Mouse (Mus musculus) midbrain, postnatal 0 days (tissue): ENCODE results near the gene Jakmip3. TPM values are rescaled to one million over a fixed set of nuclear protein-coding genes. Genes with fewer than 3 reads are reported as not detected.

Source experiments
- ATAC-seq: fragments of 200-750 bp; cut with Nextera tagmentation; 2 replicates; pipeline ENCODE4 v1.8.0; 2017; ENCODE audit warnings: moderate number of reproducible peaks, mild to moderate bottlenecking, moderate TSS enrichment, moderate library complexity; ENCODE audit not compliant: low FRiP score
- DNase-seq: peaks from one replicate; pipeline ENCODE4 v3.0.0-alpha.2; 2015; ENCODE audit warnings: low spot score
- H3K27ac ChIP-seq: fragments of 300-500 bp; sonication (generic); 2 replicates; pipeline ENCODE4 v1.5.1; 2014; ENCODE audit warnings: low read depth, mild to moderate bottlenecking, low read length, mixed read lengths
- H3K27me3 ChIP-seq: fragments of 300-500 bp; sonication (generic); 2 replicates; pipeline ENCODE4 v1.6.1; 2014; ENCODE audit warnings: low read length, control low read depth, mixed read lengths; ENCODE audit not compliant: insufficient read depth
- H3K36me3 ChIP-seq: fragments of 300-500 bp; sonication (generic); 2 replicates; pipeline ENCODE4 v1.6.1; 2014; ENCODE audit warnings: low read length, control low read depth, mixed read lengths; ENCODE audit not compliant: insufficient read depth
- H3K4me1 ChIP-seq: fragments of 300-500 bp; sonication (generic); 2 replicates; pipeline ENCODE4 v1.6.1; 2014; ENCODE audit warnings: mild to moderate bottlenecking, control low read depth, antibody characterized with exemption, low read length, mixed read lengths; ENCODE audit not compliant: insufficient read depth
- H3K4me2 ChIP-seq: fragments of 300-500 bp; sonication (generic); 2 replicates; pipeline ENCODE4 v1.6.1; 2014; ENCODE audit warnings: low read depth, mild to moderate bottlenecking, low read length, mixed read lengths; ENCODE audit not compliant: poor library complexity, severe bottlenecking
- H3K4me3 ChIP-seq: fragments of 300-500 bp; sonication (generic); 2 replicates; pipeline ENCODE4 v1.5.1; 2014; ENCODE audit warnings: low read depth, mild to moderate bottlenecking, low read length, moderate library complexity
- H3K9ac ChIP-seq: fragments of 300-500 bp; sonication (generic); replicated peaks from 2 replicates; pipeline ENCODE4 v1.6.1; 2014; ENCODE audit warnings: mild to moderate bottlenecking, low read length, moderate library complexity, mixed read lengths; ENCODE audit not compliant: poor library complexity, severe bottlenecking
- H3K9me3 ChIP-seq: fragments of 300-500 bp; sonication (generic); 2 replicates; pipeline ENCODE4 v1.6.1; 2016; ENCODE audit warnings: low read length, control low read depth
- CTCF ChIP-seq: IDR thresholded peaks from 2 replicates; pipeline ENCODE4 v1.5.1; 2016; ENCODE audit warnings: antibody characterized with exemption, mild to moderate bottlenecking
- WGBS: fragments of 180-500 bp; shearing (Covaris S2); extraction: QIAGEN DNeasy Blood & Tissue Kit; methylation state at CpG from one replicate; pipeline ENCODE4 v1.1.7; 2014; 5-methylcytosine and 5-hydroxymethylcytosine counted together
- polyA plus RNA-seq: library from polyadenylated mRNA; unstranded; fragments of >200 nt; fragmentation: Nextera tagmentation; extraction: Ambion mirVana; gene quantifications from 2 replicates; pipeline ENCODE4 v1.2.1, GENCODE M21; 2015
- total RNA-seq: library from RNA; depleted of rRNA; stranded (reverse); fragments of >200 nt; gene quantifications from 2 replicates; pipeline ENCODE4 v1.2.3, GENCODE M21; 2014

The Jakmip3 gene
- total and polyA plus RNA-seq, 2 experiments from 2014 or later: 8.5 to 19.6 TPM

DNA sequence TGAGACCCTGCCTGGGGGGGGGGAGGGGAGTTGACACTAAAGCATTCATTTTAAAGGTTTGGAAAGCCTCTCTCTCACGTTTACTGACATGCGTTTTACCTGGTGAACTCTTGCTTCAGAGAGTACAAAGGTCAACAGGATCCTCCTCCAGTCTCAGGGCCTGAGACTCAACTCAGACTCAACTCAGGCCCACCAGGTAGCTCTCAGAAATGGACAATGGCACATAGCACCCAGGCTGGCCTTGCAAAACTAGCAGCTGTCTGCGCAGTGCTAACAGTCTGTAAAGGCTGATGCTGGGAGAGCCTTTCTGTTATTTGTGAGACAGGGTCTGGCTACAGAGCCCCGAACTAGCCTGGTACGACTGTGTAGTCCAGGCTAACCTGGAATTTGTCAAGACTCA, 32.6 kb upstream of the Jakmip3 start:
- WGBS: 69% methylated on average over 5 of the region's 5 CpGs
- Histone ChIP-seq H3K36me3 (no peaks in the 10 kb centered on the region), H3K4me1 (peaks cover 16% of the 10 kb centered on the region; the same call in 1 of the 2 replicates), H3K27ac (no peak overlapping the region), H3K27me3 (peaks cover 3% of the 10 kb centered on the region; the same call in 1 of the 2 replicates), H3K4me2 (peak overlapping the region; percentile 81; the same call in 1 of the 2 replicates), H3K4me3 (peak overlapping the region; percentile 81; the same call in 1 of the 2 replicates), H3K9me3 (no peaks in the 10 kb centered on the region), H3K9ac (no peak overlapping the region)
- ATAC-seq (no peak), DNase-seq (no peak)
- no peak for TF ChIP-seq CTCF

- Histone ChIP-seq H3K4me1 (peaks cover 16% of the 10 kb centered on the region; the same call in 1 of the 2 replicates), H3K4me2 (peak overlapping the region; percentile 81), H3K9ac (peak overlapping the region; percentile 83), H3K27me3 (peaks cover 3% of the 10 kb centered on the region; the same call in 1 of the 2 replicates), H3K9me3 (no peaks in the 10 kb centered on the region), H3K36me3 (no peaks in the 10 kb centered on the region), H3K27ac (no peak overlapping the region), H3K4me3 (peak overlapping the region; percentile 81)
- no peak for TF ChIP-seq CTCF
- no peak for DNase-seq
- ATAC-seq: peak; percentile 59; the same call in 1 of the 2 replicates
- 5% methylated on average over 10 of the region's 10 CpGs for WGBS
These were observed 31.7 kb upstream of the Jakmip3 start for GRCm38 (mm10) chr7:138908768-138909276.

DNA sequence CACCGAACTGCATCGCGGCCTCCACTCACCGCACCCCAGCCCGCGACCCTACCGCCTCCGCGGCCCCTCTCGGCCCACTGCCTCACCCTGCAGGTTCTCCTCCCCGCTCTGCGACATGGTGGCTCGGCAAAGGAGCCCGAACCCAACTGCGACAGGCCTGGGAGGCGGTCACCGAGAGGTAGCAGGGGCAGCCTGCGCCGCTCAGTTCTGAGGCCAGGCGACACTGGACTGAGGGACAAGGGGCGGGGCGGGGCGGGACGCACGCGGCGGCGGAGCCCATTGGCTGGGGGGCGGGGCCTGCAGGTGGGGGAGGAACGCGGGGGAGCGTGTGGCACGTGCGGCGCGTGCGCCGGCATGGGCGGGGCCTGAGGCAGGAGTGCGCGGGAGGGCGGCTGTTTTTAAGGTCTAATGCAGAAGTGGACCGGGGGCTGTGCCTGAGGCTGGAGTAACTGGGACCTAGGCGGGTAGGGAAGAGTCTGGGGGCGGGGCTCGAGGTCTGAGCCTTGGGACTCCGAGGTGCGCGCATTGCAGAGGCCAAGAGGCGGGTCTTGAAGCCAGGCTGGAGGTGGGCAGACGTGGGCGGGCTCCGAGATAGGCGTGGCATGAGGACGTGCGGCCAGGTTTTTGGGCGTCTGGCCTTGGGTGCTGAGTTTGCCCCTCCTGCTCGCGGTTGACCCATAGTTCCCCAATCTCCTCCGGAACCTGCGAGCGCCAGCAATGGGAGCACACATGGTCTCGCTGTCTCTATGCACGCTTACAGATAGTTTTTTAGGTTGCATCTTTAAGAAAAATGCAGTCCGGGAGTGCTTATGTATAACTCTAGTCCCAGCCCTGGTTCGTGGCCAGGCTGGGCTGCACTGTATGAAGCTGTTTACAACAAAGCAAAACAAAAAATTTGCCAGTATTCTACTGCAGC, 31.0 kb upstream of the Jakmip3 start, which contains the start of gene Bnip3:
TSS of gene Bnip3 (minus strand) at position 243 of the 916 bp plus-strand sequence.
- ATAC-seq: peak; percentile 92
- Histone ChIP-seq H3K9ac (peak within 1 kb of the TSS; percentile 83), H3K4me1 (peaks cover 16% of the 10 kb centered on the region; the same call in 1 of the 2 replicates), H3K27ac (peak within 1 kb of the TSS; percentile 47; the same call in 1 of the 2 replicates), H3K4me3 (peak within 1 kb of the TSS; percentile 81), H3K9me3 (no peaks in the 10 kb centered on the region), H3K4me2 (peak within 1 kb of the TSS; percentile 81), H3K27me3 (peaks cover 3% of the 10 kb centered on the region; the same call in 1 of the 2 replicates), H3K36me3 (no peaks in the 10 kb centered on the region)
- TF ChIP-seq CTCF: no peak
- DNase-seq: peak; percentile 90
- WGBS: under 1% methylated on average over 59 of the region's 66 CpGs

- peak overlapping the region; percentile 81 for H3K4me2 ChIP-seq
- peaks cover 3% of the 10 kb centered on the region; the same call in 1 of the 2 replicates for H3K27me3 ChIP-seq
- DNase-seq (no peak), ATAC-seq (no peak)
- peak overlapping the region; percentile 83 for H3K9ac ChIP-seq
- 20% methylated on average over 7 of the region's 7 CpGs for WGBS
- TF ChIP-seq CTCF: no peak
- peak overlapping the region; percentile 81 for H3K4me3 ChIP-seq
- no peaks in the 10 kb centered on the region for H3K36me3 ChIP-seq
- H3K27ac ChIP-seq: peak overlapping the region; percentile 47; the same call in 1 of the 2 replicates
- H3K4me1 ChIP-seq: peaks cover 16% of the 10 kb centered on the region; the same call in 1 of the 2 replicates
- no peaks in the 10 kb centered on the region for H3K9me3 ChIP-seq
These were observed 30.4 kb upstream of the Jakmip3 start for GRCm38 (mm10) chr7:138910193-138910562.

DNA sequence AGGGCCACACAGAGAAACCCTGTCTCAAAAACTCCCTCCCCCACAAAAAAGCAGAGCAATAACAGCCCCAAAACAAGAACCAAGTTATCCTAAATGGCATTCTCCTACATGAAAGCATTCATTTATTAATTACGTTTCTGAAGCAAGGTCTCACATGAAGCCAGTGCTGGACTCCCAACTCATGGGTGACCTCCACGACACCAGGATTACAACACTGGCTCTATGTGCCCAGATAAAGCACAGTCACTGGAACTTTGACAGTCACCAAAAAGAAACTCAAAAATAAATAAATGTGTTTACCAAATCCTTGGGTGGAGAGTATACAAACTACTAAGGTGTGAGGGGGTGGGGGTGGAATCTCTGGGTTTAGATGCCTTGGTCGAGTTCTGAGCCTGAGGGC, 26.9 kb upstream of the Jakmip3 start:
- 78% methylated on average over 3 of the region's 3 CpGs for WGBS
- H3K27me3 ChIP-seq: peaks cover 3% of the 10 kb centered on the region; the same call in 1 of the 2 replicates

More for the DNA sequence above, 26.9 kb upstream of the Jakmip3 start:
- Histone ChIP-seq H3K36me3 (no peaks in the 10 kb centered on the region), H3K9ac (no peak overlapping the region), H3K9me3 (no peaks in the 10 kb centered on the region), H3K4me3 (no peak overlapping the region), H3K4me2 (no peak overlapping the region), H3K27ac (no peak overlapping the region), H3K4me1 (peaks cover 7% of the 10 kb centered on the region; the same call in 1 of the 2 replicates)
- no peak for DNase-seq
- no peak for ATAC-seq
- TF ChIP-seq CTCF: no peak
